Mouse (Mus musculus) urinary bladder, postnatal 4 days (tissue): Measurements from ENCODE around the gene Map3k5.

Experiments
- DNase-seq, 2 experiments: peaks; one replicate each; pipeline ENCODE4 v3.0.0; 2021 to 2022; ENCODE audit warnings: low spot score in 2 of 2

Map3k5 gene

DNA sequence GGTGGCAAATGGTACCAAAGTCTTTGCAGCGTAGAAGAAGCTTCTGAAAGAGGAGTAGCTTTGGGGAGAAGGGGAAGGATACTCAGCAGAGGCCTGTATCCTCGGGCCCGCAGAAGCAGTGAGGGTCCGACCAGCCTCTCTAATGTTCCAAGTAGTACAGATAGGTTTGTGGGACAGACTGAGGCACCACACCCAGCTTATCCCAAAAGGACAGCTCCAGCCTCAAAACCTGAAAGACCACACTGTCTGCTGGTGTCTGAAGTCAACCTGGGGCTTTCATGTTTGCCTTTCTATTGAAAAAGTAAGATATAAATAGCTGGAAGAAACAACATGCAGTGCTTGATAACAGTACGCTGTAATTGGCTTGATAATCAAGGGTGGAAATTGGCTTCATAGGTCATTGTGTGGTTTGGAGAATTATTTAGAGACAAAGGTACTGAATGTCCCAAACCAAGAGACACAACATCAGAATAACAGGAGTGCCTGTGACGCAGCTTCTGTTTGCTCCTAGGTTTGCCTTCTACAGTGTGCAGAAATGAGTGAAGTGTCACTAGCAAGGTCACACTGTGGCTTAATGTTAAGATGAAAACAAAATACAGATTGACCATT is 256.0 kb downstream of the Map3k5 start:
- DNase-seq, result no peak
